Comparison of ENCODE assay signal across 9 mouse cellular contexts in the genomic region with DNA sequence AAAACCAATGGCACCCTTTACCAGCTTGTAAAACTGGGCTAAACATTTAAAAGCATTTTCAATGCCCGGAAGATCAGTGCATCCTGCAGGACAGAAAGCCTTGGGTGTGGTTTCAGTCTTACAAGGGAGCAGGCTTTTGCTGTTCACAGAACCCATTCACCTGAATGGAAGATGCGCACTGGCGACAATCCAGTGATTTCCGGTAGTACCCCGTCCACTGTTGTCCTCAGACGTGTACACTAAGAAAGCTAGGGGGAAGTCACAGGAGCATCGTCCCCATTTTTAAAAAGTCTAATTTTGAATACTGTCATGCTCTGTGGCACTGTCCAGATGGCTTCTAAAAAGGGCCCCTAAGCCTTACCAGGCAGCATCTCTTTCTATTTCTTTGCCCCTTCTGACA. TPM values are rescaled to one million over a fixed set of nuclear protein-coding genes. Genes with fewer than 3 reads are reported as not detected.
DNase-seq lines count a peak whose midpoint lies in the region; ATAC-seq lines count a peak whose summit lies in the region.
"Had no signal": no experiment of that assay in that cellular context is flagged by ENCODE, and none has a peak within 500 bp of the region (broad histone marks: within the 10 kb centered on the region; RNA-seq: fewer than 3 reads in every experiment).

No protein-coding gene starts in this region.

- peak overlapping the region; percentile 82 for H3K4me2 ChIP-seq in kidney, embryonic 16.5 days (replicated peaks; ENCODE audit: low read depth, low read length)
- peak overlapping the region; percentile 94 for H3K4me2 ChIP-seq in intestine, embryonic 15.5 days (replicated peaks)
- H3K4me2 ChIP-seq in neural tube, embryonic 15.5 days: peak overlapping the region; percentile 81; the same call in 1 of the 2 replicates

- H3K9ac ChIP-seq in kidney, embryonic 16.5 days (replicated peaks; ENCODE audit: low read length): peak overlapping the region; percentile 37; the same call in 1 of the 2 replicates
- H3K9ac ChIP-seq in intestine, embryonic 15.5 days: no peak overlapping the region
- no peak overlapping the region for H3K9ac ChIP-seq in neural tube, embryonic 15.5 days (replicated peaks)

- no peak for ATAC-seq in kidney, embryonic 16.5 days (ENCODE audit: low FRiP score, low TSS enrichment)
- no peak for ATAC-seq in intestine, embryonic 15.5 days
- no peak for ATAC-seq in neural tube, embryonic 15.5 days (ENCODE audit: low FRiP score)

- H3K36me3 ChIP-seq in kidney, embryonic 16.5 days (ENCODE audit: insufficient read depth, low read length): 0 out of 2 replicates have a peak, but pooled peaks cover 4% of the 10 kb centered on the region
- no peaks in the 10 kb centered on the region for H3K36me3 ChIP-seq in intestine, embryonic 15.5 days
- H3K36me3 ChIP-seq in neural tube, embryonic 15.5 days: peaks cover 7% of the 10 kb centered on the region; the same call in 1 of the 2 replicates

- WGBS in kidney, embryonic 16.5 days: 65% methylated on average over 7 of the region's 7 CpGs
- WGBS in intestine, embryonic 15.5 days: 63% methylated on average over 7 of the region's 7 CpGs
- 84% methylated on average over 7 of the region's 7 CpGs for WGBS in neural tube, embryonic 15.5 days

- H3K27ac ChIP-seq in kidney, embryonic 16.5 days (ENCODE audit: low read length): peak overlapping the region; percentile 91
- H3K27ac ChIP-seq in intestine, embryonic 15.5 days: no peak overlapping the region
- H3K27ac ChIP-seq in neural tube, embryonic 15.5 days (replicated peaks): no peak overlapping the region
- H3K27ac ChIP-seq: macrophage had no signal

- peaks cover 29% of the 10 kb centered on the region for H3K4me1 ChIP-seq in kidney, embryonic 16.5 days (ENCODE audit: insufficient read depth, low read length)
- 0 out of 2 replicates have a peak, but pooled peaks cover 6% of the 10 kb centered on the region for H3K4me1 ChIP-seq in intestine, embryonic 15.5 days (replicated peaks)
- peaks cover 26% of the 10 kb centered on the region for H3K4me1 ChIP-seq in neural tube, embryonic 15.5 days

- 0 out of 2 replicates have a peak, but pooled peaks cover 2% of the 10 kb centered on the region for H3K27me3 ChIP-seq in kidney, embryonic 16.5 days (ENCODE audit: insufficient read depth, low read length)
- H3K27me3 ChIP-seq in intestine, embryonic 15.5 days (replicated peaks): no peaks in the 10 kb centered on the region
- H3K27me3 ChIP-seq in neural tube, embryonic 15.5 days (replicated peaks): no peaks in the 10 kb centered on the region

- peak overlapping the region; percentile 82 for H3K4me3 ChIP-seq in kidney, embryonic 16.5 days (ENCODE audit: low read length)
- 0 out of 2 replicates have a peak overlapping the region, but pooled peaks have one; percentile 84 for H3K4me3 ChIP-seq in intestine, embryonic 15.5 days (replicated peaks)
- H3K4me3 ChIP-seq in neural tube, embryonic 15.5 days (replicated peaks): no peak overlapping the region

- DNase-seq in kidney, adult 8-10 months: no peak
- DNase-seq in c-Kit-positive CD71-positive TER-119-positive erythroid progenitor cells, embryonic 14.5 days (ENCODE audit: low spot score): peak; percentile 20
- no peak for DNase-seq in frontal cortex, postnatal 10 days (ENCODE audit: low spot score in 2 of 2)
- DNase-seq in spleen, postnatal 4 days (ENCODE audit: low spot score in 2 of 2): no peak
- DNase-seq: cerebellum, adult 11-12 months had no signal

- no peaks in the 10 kb centered on the region for H3K9me3 ChIP-seq in kidney, embryonic 16.5 days (ENCODE audit: low read length)
- no peaks in the 10 kb centered on the region for H3K9me3 ChIP-seq in intestine, embryonic 15.5 days
- H3K9me3 ChIP-seq in neural tube, embryonic 15.5 days (replicated peaks): no peaks in the 10 kb centered on the region

RNA-seq across cellular contexts. Expression of gene Bag2, which starts 1.8 kb away (rescaled TPM):
- 98.1 and 105 TPM in 2 replicates for polyA plus RNA-seq in kidney, embryonic 16.5 days (2015; fragmentation: Nextera tagmentation; extraction: Ambion mirVana)
- polyA plus RNA-seq in intestine, embryonic 15.5 days (2015; fragmentation: Nextera tagmentation; extraction: Ambion mirVana): 55.8 and 56.3 TPM in 2 replicates
- polyA plus RNA-seq in neural tube, embryonic 15.5 days (2015; fragmentation: Nextera tagmentation; extraction: Ambion mirVana): 24.2 and 29.9 TPM in 2 replicates

RNA-seq across cellular contexts. Expression of gene Rab23, which starts 36.1 kb away (rescaled TPM):
- polyA plus RNA-seq in kidney, embryonic 16.5 days (2015; fragmentation: Nextera tagmentation; extraction: Ambion mirVana): 26.8 and 27.5 TPM in 2 replicates
- 18.1 and 19.1 TPM in 2 replicates for polyA plus RNA-seq in intestine, embryonic 15.5 days (2015; fragmentation: Nextera tagmentation; extraction: Ambion mirVana)
- 31.1 and 32.4 TPM in 2 replicates for polyA plus RNA-seq in neural tube, embryonic 15.5 days (2015; fragmentation: Nextera tagmentation; extraction: Ambion mirVana)

RNA-seq across cellular contexts. Expression of gene Zfp451, which starts 58.6 kb away (rescaled TPM):
- 26.4 and 28.3 TPM in 2 replicates for polyA plus RNA-seq in kidney, embryonic 16.5 days (2015; fragmentation: Nextera tagmentation; extraction: Ambion mirVana)
- 17.6 and 18.2 TPM in 2 replicates for polyA plus RNA-seq in intestine, embryonic 15.5 days (2015; fragmentation: Nextera tagmentation; extraction: Ambion mirVana)
- polyA plus RNA-seq in neural tube, embryonic 15.5 days (2015; fragmentation: Nextera tagmentation; extraction: Ambion mirVana): 33.6 and 36.1 TPM in 2 replicates
